Mouse (Mus musculus): Measurements from ENCODE around the gene Baiap2l2. TPM values are rescaled to one million over a fixed set of nuclear protein-coding genes. Genes with fewer than 3 reads are reported as not detected.
A peak's percentile ranks its signal among the peaks of the same experiment; 100 is the strongest.

Baiap2l2 gene
- polyA plus RNA-seq, 1 experiment from 2014 or later = 3.1 TPM

- H3K27me3 ChIP-seq (replicated peaks) = peaks cover 6% of the 10 kb centered on the region
These were observed 16.8 kb downstream of the Baiap2l2 start for GRCm38 (mm10) chr15:79268521-79268920.

DNA sequence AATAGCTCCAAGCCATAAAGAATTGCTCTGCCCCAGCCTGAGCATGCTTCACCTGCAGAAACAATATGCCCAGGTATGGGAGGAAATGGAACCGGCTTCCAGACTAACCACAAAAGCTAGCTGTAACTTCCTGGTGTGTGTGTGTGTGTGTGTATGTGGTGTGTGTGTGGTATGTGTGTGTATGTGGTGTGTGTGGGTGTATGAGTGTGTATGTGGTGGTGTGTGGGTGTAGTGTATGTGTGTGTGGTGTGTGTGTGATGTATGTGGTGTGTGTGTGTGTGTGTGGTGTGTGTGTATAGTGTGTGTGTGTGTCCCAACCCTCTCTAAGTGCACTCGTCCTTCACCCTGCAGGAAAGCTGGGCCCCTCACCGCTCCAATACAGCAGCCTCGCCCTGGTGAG lies 20.0 kb downstream of the Baiap2l2 start:
- 81% methylated on average over 4 of the region's 4 CpGs for WGBS
- peaks cover 35% of the 10 kb centered on the region for H3K27me3 ChIP-seq (replicated peaks)
- no peak overlapping the region for H3K9ac ChIP-seq

More at GRCm38 (mm10) chr15:79268521-79268920, 16.8 kb downstream of the Baiap2l2 start:
- Histone ChIP-seq H3K4me2 (no peak overlapping the region), H3K27ac (no peak overlapping the region), H3K36me3 (replicated peaks) (no peaks in the 10 kb centered on the region), H3K4me1 (peaks cover 12% of the 10 kb centered on the region), H3K9ac (no peak overlapping the region), H3K4me3 (no peak overlapping the region), H3K9me3 (no peaks in the 10 kb centered on the region)
- WGBS = 30% methylated on average over 1 of the region's 1 CpGs
- no peak for ATAC-seq (replicated peaks)

GRCm38 (mm10) chr15:79263726-79264125 lies 21.6 kb downstream of the Baiap2l2 start:
- Histone ChIP-seq H3K27ac (no peak overlapping the region), H3K36me3 (replicated peaks) (no peaks in the 10 kb centered on the region), H3K9me3 (no peaks in the 10 kb centered on the region), H3K9ac (no peak overlapping the region), H3K4me2 (no peak overlapping the region), H3K27me3 (replicated peaks) (peaks cover 47% of the 10 kb centered on the region), H3K4me3 (no peak overlapping the region), H3K4me1 (peaks cover 18% of the 10 kb centered on the region)
- ATAC-seq (replicated peaks) = no peak
- 92% methylated on average over 6 of the region's 6 CpGs for WGBS

More for the DNA sequence above, 20.0 kb downstream of the Baiap2l2 start:
- Histone ChIP-seq H3K36me3 (replicated peaks) (no peaks in the 10 kb centered on the region), H3K27ac (no peak overlapping the region), H3K9me3 (no peaks in the 10 kb centered on the region), H3K4me3 (no peak overlapping the region), H3K4me1 (peaks cover 21% of the 10 kb centered on the region), H3K4me2 (no peak overlapping the region)
- no peak for ATAC-seq (replicated peaks)

DNA sequence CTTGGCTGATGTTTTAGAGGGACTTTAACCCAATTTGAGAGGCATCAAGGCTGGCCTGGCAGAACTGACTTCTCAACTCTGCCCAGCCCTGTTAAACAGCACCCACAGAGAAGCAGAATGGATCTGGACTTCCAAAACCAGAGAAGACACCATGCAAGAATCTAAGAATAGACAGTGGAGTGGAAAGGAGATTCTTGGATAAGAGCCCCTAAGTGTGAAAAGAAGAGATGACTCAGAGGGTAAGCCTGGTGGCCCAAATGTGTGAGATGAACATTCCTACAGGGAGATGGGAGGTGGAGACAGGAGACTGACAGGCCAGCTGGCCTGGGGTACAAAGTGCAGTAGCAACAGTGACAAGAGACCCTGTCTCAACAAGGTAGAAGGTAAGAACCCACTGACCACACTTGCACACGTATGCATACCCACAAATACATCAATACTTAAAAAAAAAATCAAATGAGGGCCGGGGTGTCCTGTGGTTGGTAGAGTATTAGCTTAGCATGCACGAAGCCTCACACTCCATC lies 22.5 kb downstream of the Baiap2l2 start:
- WGBS = 93% methylated on average over 3 of the region's 3 CpGs
- Histone ChIP-seq H3K4me1 (peaks cover 18% of the 10 kb centered on the region), H3K9ac (no peak overlapping the region), H3K4me2 (peak overlapping the region; percentile 98; the same call in 1 of the 2 replicates), H3K27ac (no peak overlapping the region), H3K4me3 (no peak overlapping the region), H3K9me3 (no peaks in the 10 kb centered on the region), H3K36me3 (replicated peaks) (no peaks in the 10 kb centered on the region), H3K27me3 (replicated peaks) (peaks cover 50% of the 10 kb centered on the region)
- ATAC-seq (replicated peaks) = no peak

DNA sequence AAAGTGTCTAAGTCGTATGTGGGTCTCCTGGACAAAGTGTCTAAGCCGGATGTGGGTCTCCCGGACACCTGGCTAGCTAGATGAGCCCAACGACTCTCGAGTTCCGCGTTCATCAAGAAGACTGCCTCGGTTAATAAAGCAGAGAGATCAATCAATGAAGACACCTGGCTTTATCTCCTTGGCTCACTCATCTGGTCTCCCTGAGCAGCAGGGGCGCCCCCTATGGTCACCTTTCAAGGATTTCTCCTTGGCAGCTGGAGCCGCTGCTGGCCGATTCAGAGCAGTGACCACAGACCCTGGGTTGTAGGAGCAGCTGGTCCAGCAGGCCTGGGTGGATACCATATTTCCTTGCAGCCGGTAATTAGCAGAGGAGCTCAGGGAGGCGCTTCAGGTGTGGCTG lies 23.0 kb downstream of the Baiap2l2 start:
- Histone ChIP-seq H3K27ac (no peak overlapping the region), H3K4me1 (peaks cover 18% of the 10 kb centered on the region), H3K9me3 (no peaks in the 10 kb centered on the region), H3K9ac (no peak overlapping the region), H3K4me3 (peak overlapping the region; percentile 59), H3K27me3 (replicated peaks) (peaks cover 50% of the 10 kb centered on the region), H3K4me2 (peak overlapping the region; percentile 98), H3K36me3 (replicated peaks) (no peaks in the 10 kb centered on the region)
- WGBS = 23% methylated on average over 13 of the region's 13 CpGs
- ATAC-seq (replicated peaks) = no peak

DNA sequence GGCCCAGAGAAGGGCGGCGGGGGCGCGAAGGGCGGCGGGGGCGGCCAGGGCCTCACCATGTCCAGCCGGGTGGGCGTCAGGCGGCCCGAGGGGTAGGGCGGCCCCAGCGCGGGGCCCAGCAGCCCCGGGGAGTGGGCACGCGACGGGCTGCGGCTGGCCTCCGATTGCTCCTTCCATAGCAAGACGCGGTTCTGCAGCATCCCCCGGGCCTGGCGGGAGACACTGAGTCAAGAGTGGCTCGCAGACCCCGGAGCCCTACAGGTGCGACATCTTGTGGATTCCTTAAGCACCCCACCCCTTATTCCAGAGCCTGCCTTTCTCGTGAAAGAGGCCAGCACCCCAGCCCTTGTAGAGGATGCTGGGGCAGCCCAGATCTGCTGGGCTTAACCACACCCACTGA lies 23.6 kb downstream of the Baiap2l2 start:
- no peak overlapping the region for H3K27ac ChIP-seq
- peaks cover 50% of the 10 kb centered on the region for H3K27me3 ChIP-seq (replicated peaks)

DNA sequence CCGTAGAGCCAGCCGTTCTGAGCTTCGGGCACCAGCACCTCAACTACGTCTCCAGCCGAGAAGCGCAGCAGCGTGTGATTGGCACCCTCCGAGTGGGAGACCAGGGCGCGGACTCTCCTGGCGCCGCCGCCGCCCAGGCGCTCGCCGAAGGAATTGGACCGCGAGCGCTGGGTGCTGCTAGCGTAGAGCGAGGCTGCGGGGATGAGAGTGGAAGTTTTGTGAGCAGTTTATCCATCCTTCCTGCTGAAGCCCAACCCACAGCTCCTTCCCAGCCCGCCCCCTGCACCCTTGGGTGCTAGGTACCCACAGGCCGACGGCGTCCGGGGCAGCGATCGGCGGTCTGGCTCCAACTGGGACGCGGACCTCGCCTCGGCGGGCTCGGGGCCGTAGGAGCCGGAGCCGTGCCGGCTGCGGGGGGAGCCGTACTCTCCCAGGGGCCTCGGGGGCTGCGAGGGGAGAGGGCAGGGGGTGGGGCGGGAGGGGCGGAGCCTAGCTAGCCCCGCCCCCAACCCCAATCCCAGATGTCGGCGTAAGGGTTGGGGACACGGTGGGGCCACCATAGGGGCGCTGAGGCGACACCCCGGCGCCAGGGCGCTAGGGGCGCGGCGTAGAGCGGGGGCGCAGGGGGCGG lies 24.1 kb downstream of the Baiap2l2 start:
- Histone ChIP-seq H3K36me3 (replicated peaks) (no peaks in the 10 kb centered on the region), H3K4me1 (peaks cover 18% of the 10 kb centered on the region), H3K4me2 (peak overlapping the region; percentile 98), H3K27ac (no peak overlapping the region), H3K27me3 (replicated peaks) (peaks cover 50% of the 10 kb centered on the region), H3K9me3 (no peaks in the 10 kb centered on the region), H3K9ac (peak overlapping the region; percentile 61), H3K4me3 (peak overlapping the region; percentile 59)
- WGBS = 1% methylated on average over 33 of the region's 62 CpGs
- ATAC-seq (replicated peaks) = peak; percentile 65

More for the DNA sequence above, 23.6 kb downstream of the Baiap2l2 start:
- WGBS = under 1% methylated on average over 21 of the region's 28 CpGs
- Histone ChIP-seq H3K4me2 (peak overlapping the region; percentile 98), H3K9me3 (no peaks in the 10 kb centered on the region), H3K9ac (peak overlapping the region; percentile 61), H3K4me1 (peaks cover 18% of the 10 kb centered on the region), H3K4me3 (peak overlapping the region; percentile 59), H3K36me3 (replicated peaks) (no peaks in the 10 kb centered on the region)
- peak; percentile 71 for ATAC-seq (replicated peaks)

GRCm38 (mm10) chr15:79258521-79258920 lies 26.8 kb downstream of the Baiap2l2 start:
- no peak overlapping the region for H3K4me2 ChIP-seq
- peaks cover 60% of the 10 kb centered on the region for H3K27me3 ChIP-seq (replicated peaks)
- H3K9ac ChIP-seq = no peak overlapping the region
- H3K27ac ChIP-seq = no peak overlapping the region
- H3K36me3 ChIP-seq (replicated peaks) = no peaks in the 10 kb centered on the region
- peaks cover 18% of the 10 kb centered on the region for H3K4me1 ChIP-seq
- 28% methylated on average over 17 of the region's 17 CpGs for WGBS
- H3K4me3 ChIP-seq = no peak overlapping the region
- ATAC-seq (replicated peaks) = no peak
- H3K9me3 ChIP-seq = no peaks in the 10 kb centered on the region

DNA sequence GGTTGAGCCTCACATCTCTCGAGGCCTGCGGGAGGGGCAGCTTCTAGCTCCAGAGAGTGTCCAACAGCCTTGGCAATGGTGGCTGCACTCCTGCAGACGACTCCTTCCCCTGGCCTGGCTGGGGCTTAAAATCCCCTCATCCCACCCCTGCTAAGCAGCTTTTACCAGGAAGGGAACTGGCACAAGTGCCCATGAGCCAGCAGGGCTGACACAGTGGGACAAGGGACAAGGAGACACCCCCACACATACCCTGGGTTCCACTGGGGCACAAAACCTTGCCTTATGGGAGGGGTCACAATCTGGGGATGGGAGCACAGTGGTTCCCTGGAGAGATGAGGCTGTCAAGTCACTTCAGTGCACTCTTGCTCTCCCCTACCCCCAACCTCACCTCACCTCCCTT lies 30.7 kb downstream of the Baiap2l2 start, which contains the start of gene Slc16a8:
Gene Slc16a8 (minus strand): TSS at position 101 of the 400 bp plus-strand sequence.
- Histone ChIP-seq H3K4me3 (no peak within 1 kb of the TSS), H3K27me3 (replicated peaks) (peaks cover 42% of the 10 kb centered on the region), H3K36me3 (replicated peaks) (no peaks in the 10 kb centered on the region), H3K27ac (no peak within 1 kb of the TSS), H3K4me1 (peaks cover 12% of the 10 kb centered on the region), H3K9me3 (no peaks in the 10 kb centered on the region), H3K4me2 (no peak within 1 kb of the TSS), H3K9ac (no peak within 1 kb of the TSS; the same call in 1 of the 2 replicates)
- WGBS = 21% methylated on average over 3 of the region's 3 CpGs
- no peak for ATAC-seq (replicated peaks)

DNA sequence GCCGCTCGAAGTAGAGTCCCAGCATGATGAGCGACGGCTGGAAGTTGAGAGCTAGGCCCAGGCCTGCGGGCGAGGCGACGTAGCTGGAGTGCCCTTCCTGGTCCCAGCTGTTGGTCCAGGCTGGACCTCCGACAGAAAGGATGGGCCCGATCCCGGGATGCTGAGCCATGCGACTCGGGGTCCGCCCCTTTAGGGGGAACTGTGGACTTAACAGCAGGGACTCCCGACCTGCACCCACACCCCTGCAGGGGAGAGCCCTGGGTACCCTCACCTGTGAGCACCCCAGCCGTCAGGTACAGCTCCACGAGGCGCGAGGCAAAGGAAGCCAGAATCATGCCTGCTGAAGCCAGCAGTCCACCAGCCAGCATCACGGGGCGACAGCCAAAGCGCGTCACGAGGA lies 32.8 kb downstream of the Baiap2l2 start:
- Histone ChIP-seq H3K36me3 (replicated peaks) (peaks cover 8% of the 10 kb centered on the region; the same call in 1 of the 2 replicates), H3K27me3 (replicated peaks) (peaks cover 34% of the 10 kb centered on the region), H3K27ac (no peak overlapping the region), H3K4me3 (peak overlapping the region; percentile 30), H3K4me2 (peak overlapping the region; percentile 63), H3K9me3 (no peaks in the 10 kb centered on the region), H3K4me1 (peaks cover 12% of the 10 kb centered on the region), H3K9ac (peak overlapping the region; percentile 36)
- peak; percentile 19; the same call in 1 of the 2 replicates for ATAC-seq (replicated peaks)
- WGBS = 34% methylated on average over 24 of the region's 24 CpGs

- Histone ChIP-seq H3K27me3 (replicated peaks) (peaks cover 34% of the 10 kb centered on the region), H3K36me3 (replicated peaks) (peaks cover 8% of the 10 kb centered on the region; the same call in 1 of the 2 replicates), H3K4me1 (peaks cover 12% of the 10 kb centered on the region), H3K27ac (no peak overlapping the region), H3K4me2 (peak overlapping the region; percentile 63), H3K4me3 (peak overlapping the region; percentile 30), H3K9ac (peak overlapping the region; percentile 36), H3K9me3 (no peaks in the 10 kb centered on the region)
- WGBS = 2% methylated on average over 61 of the region's 61 CpGs
- ATAC-seq (replicated peaks) = peak; percentile 66
These were observed 33.4 kb downstream of the Baiap2l2 start for GRCm38 (mm10) chr15:79251781-79252491.

GRCm38 (mm10) chr15:79251168-79251567 lies 34.2 kb downstream of the Baiap2l2 start:
- Histone ChIP-seq H3K9ac (no peak overlapping the region), H3K9me3 (no peaks in the 10 kb centered on the region), H3K27me3 (replicated peaks) (peaks cover 34% of the 10 kb centered on the region), H3K4me3 (no peak overlapping the region), H3K27ac (no peak overlapping the region), H3K36me3 (replicated peaks) (peaks cover 15% of the 10 kb centered on the region; the same call in 1 of the 2 replicates), H3K4me2 (no peak overlapping the region), H3K4me1 (peaks cover 12% of the 10 kb centered on the region)
- no peak for ATAC-seq (replicated peaks)
- WGBS = 57% methylated on average over 7 of the region's 7 CpGs

All from midbrain, embryonic 15.5 days (tissue).